Mouse (Mus musculus) G1E-ER4 (cell line): Measurements from ENCODE around the gene Abcc4. TPM values are rescaled to one million over a fixed set of nuclear protein-coding genes. Genes with fewer than 3 reads are reported as not detected.

Source experiments
- GATA1 ChIP-seq: IDR thresholded peaks from one replicate; pipeline ENCODE4 v1.8.0; 2012; ENCODE audit warnings: low read length, inconsistent platforms
- polyA plus RNA-seq: library from polyadenylated mRNA; stranded (reverse); fragments of >175 nt; gene quantifications from 2 replicates; pipeline ENCODE4 v1.2.3, GENCODE M21; 2012

The Abcc4 gene
- polyA plus RNA-seq, 1 experiment: 7.8 TPM

GRCm38 (mm10) chr14:118716372-118717312 lies 10.6 kb upstream of the Abcc4 start:
- no peak for TF ChIP-seq GATA1

GRCm38 (mm10) chr14:118714720-118715119 lies 8.7 kb upstream of the Abcc4 start:
- TF ChIP-seq GATA1: no peak

GRCm38 (mm10) chr14:118714320-118714719 lies 8.3 kb upstream of the Abcc4 start:
- TF ChIP-seq GATA1: no peak

DNA sequence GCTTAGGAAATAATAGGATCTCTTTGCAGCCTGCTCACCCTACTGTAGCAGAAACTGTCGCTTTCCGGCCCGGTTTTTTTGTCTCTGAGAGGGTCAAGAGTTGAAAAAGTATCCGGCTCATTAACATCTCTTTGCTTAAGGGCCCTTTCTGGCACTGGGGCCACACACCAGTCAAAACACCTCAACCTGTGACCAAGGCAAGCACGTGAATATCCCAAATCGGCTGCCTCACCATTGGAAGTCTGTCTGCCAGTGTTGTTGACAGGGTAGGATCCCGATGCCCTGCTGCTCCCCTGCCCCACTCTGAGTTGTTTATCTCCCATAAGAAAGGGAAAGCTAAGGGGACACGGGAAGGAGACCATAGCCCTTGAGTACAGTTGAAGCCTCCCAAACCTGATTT lies 7.8 kb upstream of the Abcc4 start:
- TF ChIP-seq GATA1: no peak

DNA sequence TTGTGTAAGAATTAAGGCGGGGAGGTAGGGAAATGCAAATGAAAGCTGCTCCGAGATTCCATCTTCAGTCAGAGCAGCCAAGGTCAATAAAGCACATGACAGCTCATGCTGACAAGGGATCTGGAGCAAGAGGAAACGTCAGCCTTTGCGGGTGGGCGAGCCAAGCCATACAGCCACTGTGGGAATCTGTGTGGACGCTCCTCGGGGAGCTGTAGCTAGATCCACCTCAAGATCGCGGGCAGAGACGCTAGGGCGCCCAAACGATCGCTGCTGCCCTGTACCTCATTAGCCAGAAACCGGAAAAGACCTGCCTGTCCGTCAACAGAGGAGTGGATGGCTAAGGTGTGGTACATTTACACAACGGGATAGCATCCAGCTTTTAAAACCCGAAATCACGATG lies 7.4 kb upstream of the Abcc4 start:
- no peak for TF ChIP-seq GATA1

- TF ChIP-seq GATA1: no peak
These were observed 6.9 kb upstream of the Abcc4 start for GRCm38 (mm10) chr14:118712889-118713288.

DNA sequence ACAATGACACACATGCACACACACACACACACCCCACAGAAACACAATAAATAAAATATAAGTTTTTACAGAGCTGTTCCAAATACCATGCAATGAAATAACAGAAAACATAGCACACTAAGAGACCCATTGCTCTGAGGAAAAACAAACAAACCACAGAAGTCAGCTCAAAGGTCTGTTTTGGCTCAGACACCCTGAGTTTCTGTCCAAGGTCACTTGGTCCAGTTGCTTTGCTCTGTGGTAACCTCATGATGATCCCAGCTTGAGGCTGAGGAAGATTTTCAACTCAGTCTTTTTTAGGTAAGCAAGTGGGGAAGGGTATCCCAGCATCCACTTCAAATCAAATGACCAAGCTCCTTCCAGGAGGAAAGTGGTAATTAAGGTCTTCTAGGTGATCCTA lies 4.9 kb upstream of the Abcc4 start:
- no peak for TF ChIP-seq GATA1

- TF ChIP-seq GATA1: no peak
These were observed 3.7 kb upstream of the Abcc4 start for GRCm38 (mm10) chr14:118709736-118710135.

DNA sequence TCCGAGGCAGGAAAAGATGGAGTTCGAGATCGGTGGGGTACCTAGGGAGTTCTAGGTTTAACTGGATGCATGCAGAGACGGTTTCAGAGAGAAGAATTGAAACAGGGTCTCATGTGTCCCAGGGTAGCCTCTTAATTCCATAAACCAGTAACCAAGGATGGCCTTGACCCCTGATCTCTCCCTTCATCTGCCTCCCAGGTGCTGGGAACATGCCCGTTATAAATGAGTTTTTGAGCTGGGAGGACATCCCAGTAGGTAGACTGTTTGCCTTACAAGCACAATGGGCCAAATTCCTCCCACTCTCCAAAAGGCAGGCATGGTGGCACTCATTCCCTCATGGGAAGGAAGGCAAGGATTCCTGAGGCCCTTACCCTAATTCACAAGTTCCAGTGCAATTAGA lies 2.1 kb upstream of the Abcc4 start:
- TF ChIP-seq GATA1: no peak

GRCm38 (mm10) chr14:118706962-118707361 lies 943 bp upstream of the Abcc4 start:
- no peak for TF ChIP-seq GATA1

GRCm38 (mm10) chr14:118705465-118705807 lies 583 bp downstream of the Abcc4 start:
- TF ChIP-seq GATA1: no peak

GRCm38 (mm10) chr14:118703363-118703762 lies 2.7 kb downstream of the Abcc4 start:
- no peak for TF ChIP-seq GATA1

DNA sequence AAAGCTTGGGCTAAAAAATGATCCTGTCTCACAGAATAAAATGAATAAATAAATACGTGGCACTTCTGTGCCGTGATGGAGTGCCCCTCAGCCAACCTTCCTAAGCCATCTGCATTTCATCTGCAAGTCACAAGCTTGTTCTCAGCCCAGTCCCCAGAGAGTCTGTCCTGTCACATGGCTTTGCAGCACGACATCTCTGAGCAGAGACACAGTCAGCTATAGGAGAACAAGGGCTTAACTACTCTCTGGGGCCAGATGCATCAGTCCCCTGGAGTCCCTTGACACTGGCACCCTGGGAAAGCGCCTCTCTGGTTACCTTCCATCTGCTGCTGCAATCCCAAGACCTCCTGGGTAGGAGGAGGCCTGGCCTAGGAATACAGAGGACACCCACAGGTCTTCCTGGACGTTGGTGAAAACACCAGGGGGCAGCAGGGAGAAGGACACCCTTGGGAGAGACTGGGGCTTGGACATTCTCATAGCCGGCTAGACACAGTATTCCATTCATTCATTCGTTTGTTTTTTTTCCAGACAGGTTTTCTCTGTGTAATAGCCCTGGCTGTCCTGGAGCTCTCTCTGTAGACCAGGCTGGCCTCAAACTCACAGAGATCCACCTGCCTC lies 3.9 kb downstream of the Abcc4 start:
- no peak for TF ChIP-seq GATA1

DNA sequence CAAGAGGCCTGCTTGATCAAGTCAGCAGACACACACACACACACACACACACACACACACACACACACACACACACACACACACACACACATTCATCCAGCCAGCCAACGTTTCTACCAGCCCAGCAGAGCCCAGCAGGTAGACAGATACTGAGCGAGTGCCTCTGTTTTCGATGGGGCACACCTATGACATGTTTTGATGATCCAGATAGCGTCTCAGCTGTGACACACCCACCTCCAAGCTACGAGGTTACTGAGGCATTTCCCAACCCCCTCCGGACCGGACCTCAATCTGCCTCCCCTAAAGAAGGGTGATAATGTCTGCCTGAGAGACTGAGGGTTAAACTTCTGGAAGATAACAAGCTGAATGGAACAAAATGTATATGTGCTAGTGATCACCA lies 5.4 kb downstream of the Abcc4 start:
- no peak for TF ChIP-seq GATA1

DNA sequence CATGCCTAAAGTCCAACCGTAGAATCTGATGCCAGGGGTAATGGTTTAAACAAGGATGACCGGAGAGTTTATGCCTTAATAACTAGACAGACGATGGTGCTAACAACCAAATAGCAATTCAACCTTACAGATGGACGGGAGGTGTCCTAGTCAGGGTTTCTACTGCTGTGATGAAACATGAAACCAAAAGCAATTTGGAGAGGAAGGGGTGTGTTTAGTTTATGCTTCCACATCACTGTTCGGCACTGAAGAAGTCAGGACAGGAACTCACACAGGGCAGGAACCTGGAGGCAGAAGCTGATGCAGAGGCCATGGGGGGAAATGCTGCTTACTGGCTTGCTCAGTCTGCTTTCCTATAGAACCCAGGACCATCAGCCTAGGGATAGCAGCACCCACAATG lies 6.1 kb downstream of the Abcc4 start:
- TF ChIP-seq GATA1: no peak

DNA sequence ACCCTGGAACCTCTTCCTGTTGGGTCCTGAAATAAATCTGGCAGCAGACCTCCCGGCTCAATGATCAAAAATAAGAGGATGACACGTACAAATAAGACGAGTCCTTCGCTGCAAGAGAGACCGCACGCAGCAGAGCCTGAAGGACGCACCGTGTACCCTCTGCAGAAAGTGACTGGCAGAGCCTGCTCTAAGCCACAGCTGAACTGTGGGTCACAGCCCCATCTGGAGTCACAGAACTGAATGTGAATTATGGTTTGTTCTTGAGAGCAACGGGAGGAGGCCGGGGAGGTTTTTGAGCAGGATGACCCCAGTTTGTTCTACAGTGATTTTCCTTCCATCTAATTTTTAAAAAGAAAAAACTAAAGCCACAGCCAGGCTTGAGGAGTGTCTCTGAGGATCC lies 6.5 kb downstream of the Abcc4 start:
- no peak for TF ChIP-seq GATA1
